Mouse (Mus musculus) bone marrow, adult 2 months (tissue): ENCODE results near the gene Lurap1l. TPM values are rescaled to one million over a fixed set of nuclear protein-coding genes. Genes with fewer than 3 reads are reported as not detected.

ENCODE experiments used
- H3K27ac ChIP-seq: fragments of 200-500 bp; 2 replicates; pipeline ENCODE4 v1.5.1; 2012; ENCODE audit warnings: low read depth, mild to moderate bottlenecking, control low read depth, inconsistent platforms, low read length; ENCODE audit not compliant: control insufficient read depth, poor library complexity, insufficient read depth
- H3K4me1 ChIP-seq: fragments of 200-500 bp; 2 replicates; pipeline ENCODE4 v1.6.1; 2011; ENCODE audit warnings: low read length; ENCODE audit not compliant: control insufficient read depth, insufficient read depth
- H3K4me3 ChIP-seq: fragments of 200-500 bp; replicated peaks from 2 replicates; pipeline ENCODE3; 2011; ENCODE audit warnings: mild to moderate bottlenecking, low read depth, low read length, control low read depth; ENCODE audit not compliant: control insufficient read depth
- CTCF ChIP-seq: fragments of 200-500 bp; IDR thresholded peaks from 2 replicates; pipeline ENCODE4 v1.5.1; 2011; ENCODE audit warnings: low read length, control low read depth; ENCODE audit not compliant: control insufficient read depth, insufficient read depth
- POLR2A ChIP-seq: fragments of 200-500 bp; IDR thresholded peaks from 2 replicates; pipeline ENCODE4 v1.6.1; 2011; ENCODE audit warnings: low read depth, mild to moderate bottlenecking, control low read depth, low read length, borderline replicate concordance; ENCODE audit not compliant: control insufficient read depth
- WGBS: fragments of 180-500 bp; shearing (Covaris S2); methylation state at CpG from one replicate; pipeline ENCODE4 v1.1.7; 2018; 5-methylcytosine and 5-hydroxymethylcytosine counted together
- polyA plus RNA-seq: library from polyadenylated mRNA; stranded (reverse); fragments of >200 nt; gene quantifications from 2 replicates; pipeline ENCODE4 v1.2.4, GENCODE M21; 2011; ENCODE audit warnings: low replicate concordance; ENCODE audit not compliant: missing spikeins, insufficient read depth, insufficient read length

Lurap1l gene
- polyA plus RNA-seq, result 0.82 TPM in 1 of 2 replicates, not detected in the other

- Histone ChIP-seq H3K4me1 (no peaks in the 10 kb centered on the region), H3K4me3 (no peak within 1 kb of the TSS), H3K27ac (no peak within 1 kb of the TSS)
- TF ChIP-seq CTCF (no peak), POLR2A (no peak)
- 4% methylated on average over 10 of the region's 10 CpGs for WGBS
Observed at GRCm38 (mm10) chr4:80910481-80910870, at the start of gene Lurap1l. TSS of gene Lurap1l (plus strand) at chr4:80910646.

DNA sequence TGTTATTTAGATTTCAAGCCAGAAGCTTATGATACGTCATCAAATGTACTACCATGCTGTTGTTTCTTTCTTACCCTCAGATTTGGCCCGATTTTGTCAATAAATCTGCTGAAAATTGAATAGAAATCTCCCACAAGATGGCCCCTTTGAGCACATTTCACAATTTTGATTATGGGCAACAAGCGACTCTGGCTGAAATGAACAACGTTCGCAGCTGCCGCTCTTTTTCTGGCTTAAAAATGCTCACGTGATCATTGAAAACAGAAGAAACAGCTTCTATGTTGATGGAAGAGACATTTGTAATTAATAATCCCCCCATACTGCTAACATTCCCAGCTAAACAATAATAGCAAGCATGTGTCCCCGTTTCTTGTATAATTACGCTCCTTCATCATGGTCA is 47.5 kb upstream of the Lurap1l start:
- no peak overlapping the region for H3K27ac ChIP-seq
- no peaks in the 10 kb centered on the region for H3K4me1 ChIP-seq
- TF ChIP-seq CTCF (no peak), POLR2A (no peak)
- 83% methylated on average over 9 of the region's 9 CpGs for WGBS
- H3K4me3 ChIP-seq, result no peak overlapping the region

GRCm38 (mm10) chr4:80863906-80864305 is 46.5 kb upstream of the Lurap1l start:
- TF ChIP-seq POLR2A, result no peak
- TF ChIP-seq CTCF, result no peak
- H3K4me1 ChIP-seq, result no peaks in the 10 kb centered on the region
- H3K4me3 ChIP-seq, result no peak overlapping the region
- 74% methylated on average over 7 of the region's 7 CpGs for WGBS
- no peak overlapping the region for H3K27ac ChIP-seq

DNA sequence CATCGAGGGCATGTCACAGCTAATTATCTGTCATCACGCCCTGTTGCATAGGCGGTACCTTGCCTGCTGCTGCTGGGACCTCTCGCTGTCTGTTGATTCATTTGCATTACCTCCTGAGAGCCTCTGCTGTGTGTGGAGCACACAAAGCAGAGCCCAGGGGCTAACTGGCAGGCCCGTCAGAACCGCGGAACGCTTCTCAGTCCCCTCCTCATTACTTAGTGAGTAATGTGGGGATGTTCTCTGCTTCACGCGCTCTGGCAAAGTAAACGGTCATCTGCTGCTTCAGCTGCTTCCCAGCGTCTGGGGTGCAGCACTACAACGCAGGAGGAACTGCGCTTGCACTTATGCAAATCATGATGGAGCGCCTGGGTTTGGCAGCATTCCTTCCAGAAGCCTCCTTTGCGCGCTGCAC is 45.9 kb upstream of the Lurap1l start:
- H3K4me1 ChIP-seq, result no peaks in the 10 kb centered on the region
- no peak overlapping the region for H3K27ac ChIP-seq
- WGBS, result 4% methylated on average over 17 of the region's 17 CpGs
- TF ChIP-seq POLR2A (no peak), CTCF (no peak)
- H3K4me3 ChIP-seq, result no peak overlapping the region

DNA sequence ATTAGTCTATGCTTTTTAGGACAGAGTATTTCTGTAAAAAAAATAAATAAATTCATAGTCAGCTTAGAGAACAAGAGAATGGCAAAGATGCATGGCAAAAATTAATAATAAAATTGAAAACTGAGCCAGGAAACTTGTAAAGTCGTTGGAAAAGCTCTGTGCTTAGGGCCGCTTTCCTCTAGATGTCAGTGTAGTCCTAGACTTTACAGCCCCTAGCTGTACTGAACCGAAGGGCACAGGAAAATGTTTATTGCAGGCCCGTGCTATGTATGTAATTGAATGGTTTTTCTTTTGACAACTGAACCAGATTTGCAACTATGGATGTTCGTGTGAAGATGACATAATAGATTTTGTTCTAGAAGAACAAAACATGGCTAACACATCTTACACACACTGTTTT is 44.4 kb upstream of the Lurap1l start:
- H3K4me1 ChIP-seq, result no peaks in the 10 kb centered on the region
- 27% methylated on average over 5 of the region's 5 CpGs for WGBS
- TF ChIP-seq CTCF, result no peak
- TF ChIP-seq POLR2A, result no peak
- no peak overlapping the region for H3K27ac ChIP-seq
- H3K4me3 ChIP-seq, result no peak overlapping the region

DNA sequence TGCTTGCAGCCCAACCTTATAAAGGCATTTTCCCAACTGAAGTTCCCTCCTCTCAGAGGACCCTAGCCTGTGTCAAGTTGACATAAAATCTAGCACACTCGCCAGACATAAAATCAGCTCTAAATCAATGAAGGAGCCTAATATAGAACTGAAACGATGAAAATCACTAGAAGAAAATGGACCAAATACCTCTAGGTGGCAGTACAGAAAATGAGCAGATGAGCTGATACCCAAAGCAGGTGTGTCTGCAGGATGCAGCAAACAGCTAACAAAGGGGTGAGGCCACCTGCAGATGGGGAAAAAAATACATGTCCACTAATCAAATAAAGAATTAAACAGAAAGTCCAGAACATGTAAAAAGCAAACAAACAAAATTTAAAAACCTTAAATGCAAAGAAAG is 40.8 kb upstream of the Lurap1l start:
- no peaks in the 10 kb centered on the region for H3K4me1 ChIP-seq
- no peak overlapping the region for H3K4me3 ChIP-seq
- H3K27ac ChIP-seq, result no peak overlapping the region
- WGBS, result 27% methylated on average over 2 of the region's 2 CpGs
- TF ChIP-seq CTCF (no peak), POLR2A (no peak)

- H3K4me3 ChIP-seq, result no peak overlapping the region
- H3K4me1 ChIP-seq, result no peaks in the 10 kb centered on the region
- 41% methylated on average over 6 of the region's 6 CpGs for WGBS
- no peak for TF ChIP-seq POLR2A
- no peak for TF ChIP-seq CTCF
- no peak overlapping the region for H3K27ac ChIP-seq
Observed at GRCm38 (mm10) chr4:80872847-80873644, 37.4 kb upstream of the Lurap1l start.

- TF ChIP-seq CTCF (no peak), POLR2A (no peak)
- WGBS, result 56% methylated on average over 5 of the region's 5 CpGs
Observed at GRCm38 (mm10) chr4:80874121-80874859, 36.2 kb upstream of the Lurap1l start.

More at GRCm38 (mm10) chr4:80874121-80874859, 36.2 kb upstream of the Lurap1l start:
- H3K4me1 ChIP-seq, result no peaks in the 10 kb centered on the region
- H3K27ac ChIP-seq, result no peak overlapping the region
- H3K4me3 ChIP-seq, result no peak overlapping the region
